Mouse (Mus musculus) induced T-regulatory cell, adult 2 months (primary cell): Measurements from ENCODE around the gene Nptn.

ENCODE experiments used
- DNase-seq: peaks from one replicate; pipeline ENCODE4 v3.0.0-alpha.2; 2012; ENCODE audit warnings: low read depth

Gene Nptn

GRCm38 (mm10) chr9:58581958-58582540 is at the start of gene Nptn:
TSS of gene Nptn (plus strand) at chr9:58582240.
- peak; percentile 98 for DNase-seq

GRCm38 (mm10) chr9:58533322-58533721 is 48.7 kb upstream of the Nptn start:
- no peak for DNase-seq

GRCm38 (mm10) chr9:58534766-58535165 is 47.3 kb upstream of the Nptn start:
- peak; percentile 74 for DNase-seq

GRCm38 (mm10) chr9:58535447-58536134 is 46.4 kb upstream of the Nptn start:
- peak; percentile 29 for DNase-seq

DNA sequence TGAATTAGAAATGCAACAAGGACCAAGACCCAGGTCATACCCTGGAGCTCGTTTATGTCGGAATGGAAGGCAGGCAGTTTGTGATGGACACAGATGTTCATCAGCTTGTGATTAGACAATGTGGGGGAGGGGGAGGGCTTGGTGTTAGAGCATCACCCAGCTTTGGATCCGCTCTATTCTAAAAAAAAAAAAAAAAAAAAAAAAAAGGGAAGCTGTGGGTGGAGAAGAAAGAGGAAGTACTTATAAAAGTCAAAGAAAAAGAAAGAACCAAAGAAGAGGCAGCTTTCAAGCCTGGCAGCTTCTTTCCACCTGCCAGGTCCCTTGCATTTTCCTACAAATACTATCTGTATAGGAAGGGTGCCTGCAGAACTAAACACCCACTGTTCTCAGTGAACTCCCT is 44.3 kb upstream of the Nptn start:
- no peak for DNase-seq

- peak; percentile 84 for DNase-seq
Observed at GRCm38 (mm10) chr9:58539886-58540285, 42.2 kb upstream of the Nptn start.

DNA sequence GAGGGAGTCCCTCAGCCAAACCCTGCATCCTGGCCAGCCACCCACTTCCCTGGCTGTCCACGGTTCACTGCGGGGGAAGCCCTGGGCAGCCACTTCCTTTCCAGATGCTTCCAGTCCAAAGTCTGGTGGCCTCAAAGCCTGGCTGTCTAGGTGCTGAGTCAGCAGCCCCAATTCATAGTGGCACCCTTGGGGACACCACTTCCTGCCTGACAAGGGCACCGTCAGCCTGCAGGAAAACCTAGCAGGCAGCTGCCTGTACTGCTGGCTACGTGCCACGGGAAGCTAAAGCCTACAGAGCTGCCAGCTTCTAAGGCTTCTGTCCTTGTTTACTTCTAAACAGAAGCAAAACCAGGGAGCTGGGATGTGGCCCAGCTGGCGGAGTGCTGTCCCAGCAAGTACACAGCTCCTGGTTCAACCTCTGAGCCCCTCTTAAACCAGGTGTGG is 40.1 kb upstream of the Nptn start:
- DNase-seq: peak; percentile 66

DNA sequence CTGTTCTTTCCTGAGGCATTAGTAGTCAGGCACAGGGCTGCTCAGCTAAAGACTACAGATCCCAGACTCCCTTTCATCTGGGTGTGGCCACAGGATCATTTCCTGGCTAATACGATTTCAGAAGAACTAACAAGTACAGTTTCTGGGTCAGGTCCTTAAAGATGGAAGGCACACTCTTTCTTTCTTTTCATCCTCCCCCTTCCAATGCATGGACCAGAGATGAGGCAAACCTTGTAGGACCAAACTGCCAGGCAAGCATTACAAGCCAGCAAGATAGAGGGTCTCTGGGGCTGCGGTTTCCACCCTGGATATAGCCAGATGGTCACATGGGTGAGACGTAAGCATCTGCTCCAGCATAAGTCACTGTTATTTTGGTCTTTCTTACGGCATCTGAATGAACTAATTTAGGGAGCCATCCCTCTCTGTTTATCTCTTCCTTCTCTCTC is 37.1 kb upstream of the Nptn start:
- DNase-seq: no peak

- DNase-seq: no peak
Observed at GRCm38 (mm10) chr9:58545428-58545827, 36.6 kb upstream of the Nptn start.

DNA sequence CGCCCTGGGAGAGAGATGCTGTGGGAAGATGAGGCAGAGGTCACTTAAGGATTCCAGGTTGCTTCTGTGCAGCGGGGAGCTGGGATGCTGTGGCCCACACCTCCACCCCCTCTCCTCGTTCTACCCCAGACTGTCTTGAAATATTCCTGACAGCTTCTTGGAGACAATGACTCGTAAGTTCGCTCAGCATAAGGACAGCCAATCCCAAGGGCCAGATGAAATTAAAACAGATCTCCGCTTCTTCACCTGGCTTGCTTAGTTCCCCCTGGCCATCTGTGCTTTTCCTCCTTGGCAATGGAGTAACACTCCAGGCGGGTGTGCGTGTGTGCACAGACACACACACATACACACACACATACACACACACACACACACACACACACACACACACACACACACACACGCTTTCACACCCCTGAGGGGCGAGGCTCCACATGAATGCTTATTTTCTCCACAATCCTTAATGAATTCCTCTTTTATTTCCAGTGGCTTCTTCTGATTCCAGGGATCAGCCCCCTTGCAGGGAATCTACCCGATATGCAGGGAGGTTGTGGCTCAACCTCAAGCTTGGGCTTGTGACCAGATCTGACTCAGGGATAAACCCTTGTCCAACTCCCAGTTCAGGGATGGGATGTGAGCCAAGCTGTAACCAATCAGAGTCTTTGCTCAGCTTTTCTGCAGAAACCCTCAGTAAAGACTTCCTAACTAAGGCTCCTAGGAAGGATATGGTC is 35.2 kb upstream of the Nptn start:
- no peak for DNase-seq

DNA sequence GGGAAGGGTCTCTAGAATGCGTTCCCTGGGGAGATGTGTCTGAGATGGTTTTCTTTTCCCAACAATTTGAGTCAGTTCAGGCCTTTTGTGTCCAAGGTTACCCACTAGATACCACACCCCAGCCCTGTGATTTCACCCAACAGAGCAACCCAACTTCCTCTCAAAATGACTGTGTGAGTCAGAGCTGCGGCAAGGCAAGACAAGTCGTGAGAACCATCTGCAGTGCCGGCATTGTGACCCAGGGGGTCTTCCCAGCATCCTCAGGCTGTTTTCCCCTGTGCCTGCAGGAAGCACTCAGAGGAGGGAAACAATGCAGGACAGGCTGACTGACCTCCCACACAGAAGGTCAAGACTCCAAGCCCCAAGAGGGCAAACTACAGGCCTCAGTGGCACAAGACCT is 33.1 kb upstream of the Nptn start:
- DNase-seq: no peak

DNA sequence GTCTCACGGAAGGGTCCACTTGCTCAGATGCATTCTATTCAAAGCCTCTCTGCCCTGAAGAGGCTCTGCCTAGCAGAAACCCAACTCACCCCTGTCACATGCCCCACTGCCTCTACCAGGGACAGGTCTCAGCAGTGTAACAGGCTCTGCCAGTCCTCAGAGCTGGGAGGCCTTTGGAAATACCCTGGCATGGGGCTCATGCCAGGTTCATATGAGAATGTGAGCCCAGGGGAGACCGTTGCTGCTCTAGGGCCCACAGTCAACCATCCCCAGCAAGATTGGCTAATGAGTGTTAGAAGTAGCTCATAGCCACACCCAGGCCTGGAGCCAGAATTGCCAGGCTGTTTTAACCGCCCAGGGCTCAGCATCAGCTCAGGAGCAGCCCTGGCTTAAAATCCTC is 32.3 kb upstream of the Nptn start:
- DNase-seq: no peak

DNA sequence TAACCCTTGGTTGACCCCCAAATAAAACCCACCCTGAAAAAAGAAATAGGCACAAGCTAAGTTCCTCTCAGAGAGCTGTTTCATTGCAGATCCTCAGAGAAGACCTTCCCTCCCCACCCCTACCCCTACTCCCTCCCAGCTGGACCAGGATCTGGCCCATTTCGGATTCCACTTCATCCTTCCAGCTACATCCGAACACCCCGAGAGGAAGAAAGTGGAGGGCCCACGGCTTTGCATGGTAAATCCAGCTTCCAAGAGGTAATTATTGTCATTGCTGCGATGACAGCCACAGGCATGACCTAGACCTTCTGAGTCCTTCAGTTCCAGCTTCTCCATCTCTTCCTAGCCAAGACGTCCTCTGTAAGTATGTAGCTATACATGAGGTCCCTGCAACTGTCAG is 31.1 kb upstream of the Nptn start:
- no peak for DNase-seq

DNA sequence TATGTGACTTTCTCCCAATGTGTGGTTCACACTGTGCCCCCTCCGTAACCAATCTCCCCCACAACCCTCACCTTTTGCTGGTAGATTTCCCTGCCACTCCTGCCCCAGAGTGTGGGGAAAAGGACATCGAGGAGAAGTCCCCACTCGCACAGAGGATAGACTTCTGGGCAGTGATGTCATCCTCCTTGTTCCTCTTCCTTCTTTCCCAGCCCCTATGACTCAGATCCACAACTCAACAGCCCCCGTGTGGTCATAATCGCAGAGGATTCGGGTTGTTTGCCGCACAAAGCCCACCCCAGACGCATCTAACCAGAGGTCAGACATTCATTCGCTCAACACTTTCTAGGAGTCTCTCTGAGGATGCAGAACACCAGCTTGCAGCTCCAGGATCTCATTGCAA is 30.0 kb upstream of the Nptn start:
- DNase-seq: no peak

GRCm38 (mm10) chr9:58554056-58554907 is 27.8 kb upstream of the Nptn start:
- no peak for DNase-seq

- DNase-seq: no peak
Observed at GRCm38 (mm10) chr9:58554908-58555684, 26.9 kb upstream of the Nptn start, which contains the start of gene Cd276. TSS of gene Cd276 (minus strand) at chr9:58555437.

GRCm38 (mm10) chr9:58555685-58556414 is 26.2 kb upstream of the Nptn start:
- no peak for DNase-seq

DNA sequence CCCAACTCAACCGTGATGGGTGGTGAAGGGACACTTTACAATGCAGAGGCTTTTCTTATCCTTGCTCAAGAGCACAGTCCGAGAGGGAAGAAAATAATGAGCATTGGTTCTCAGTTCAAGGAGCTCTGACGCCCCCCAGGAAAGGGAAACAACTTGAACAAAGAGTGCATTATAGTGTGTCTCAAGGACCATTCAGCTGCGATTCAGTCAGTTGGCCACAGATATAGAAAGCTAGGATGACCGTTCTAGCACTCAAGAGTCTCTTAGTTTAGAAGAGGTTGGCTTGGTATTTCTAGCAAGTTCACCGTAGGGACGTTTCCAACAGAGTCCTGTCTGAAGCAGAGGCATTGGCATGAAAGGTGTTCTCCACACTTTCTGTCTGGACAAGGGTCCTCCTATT is 25.4 kb upstream of the Nptn start:
- no peak for DNase-seq

DNA sequence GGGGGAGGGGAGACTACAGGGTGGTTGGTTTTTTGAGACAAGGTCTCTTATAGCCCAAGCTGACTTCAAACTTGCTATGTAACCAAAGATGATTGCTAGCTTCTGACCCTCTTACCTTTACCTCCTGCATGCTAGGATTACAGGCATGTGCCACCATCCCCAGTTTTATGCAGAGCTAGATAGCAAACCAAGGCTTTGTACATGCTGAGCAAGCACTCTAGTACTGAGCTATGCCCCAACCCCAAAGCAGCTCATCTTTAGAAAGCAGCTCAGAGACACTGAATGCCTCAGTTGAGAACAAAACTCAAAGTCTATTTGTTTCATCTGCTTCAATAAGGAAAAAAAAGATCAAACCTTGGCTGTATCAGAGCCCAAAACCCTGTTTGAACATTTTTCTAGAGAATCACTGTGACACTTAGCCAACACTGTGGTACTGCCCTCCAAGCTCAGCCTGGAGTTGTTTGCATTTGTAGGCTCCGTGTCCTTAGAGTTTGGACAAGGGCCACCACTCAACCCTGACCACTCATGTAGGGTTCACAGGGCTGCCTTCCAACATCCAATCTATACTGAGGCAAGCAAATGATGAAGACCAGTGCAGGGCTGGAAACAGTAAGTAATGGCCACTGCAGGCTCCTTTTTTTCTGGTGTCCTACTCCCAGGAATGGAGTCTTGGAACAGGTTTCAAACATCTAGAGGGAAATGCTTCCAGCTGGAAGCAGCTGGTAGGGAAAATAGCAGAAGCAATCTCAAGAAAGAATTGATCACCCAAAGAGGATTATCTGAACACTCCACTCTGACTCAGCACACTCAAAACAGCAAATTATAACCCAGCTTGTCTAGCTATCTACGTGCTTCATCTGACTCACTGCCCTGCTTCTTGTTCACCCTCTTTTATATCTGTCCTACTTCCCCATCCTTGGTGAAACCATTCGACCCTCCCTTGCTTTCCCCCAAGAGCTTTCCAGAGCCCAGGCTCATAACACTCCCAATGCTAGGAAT is 24.3 kb upstream of the Nptn start:
- DNase-seq: no peak
